Mouse (Mus musculus) limb, embryonic 11.5 days (tissue): ENCODE results near the gene Bicdl1. TPM values are rescaled to one million over a fixed set of nuclear protein-coding genes. Genes with fewer than 3 reads are reported as not detected.

ENCODE experiments used
- ATAC-seq: fragments of 200-750 bp; cut with Nextera tagmentation; 2 replicates; pipeline ENCODE4 v1.8.0; 2017; ENCODE audit warnings: low read depth; ENCODE audit not compliant: insufficient number of reproducible peaks, low FRiP score, low TSS enrichment
- DNase-seq: peaks from one replicate; pipeline ENCODE4 v3.0.0-alpha.2; 2015; ENCODE audit warnings: low spot score
- H3K27ac ChIP-seq: fragments of 300-500 bp; sonication (generic); replicated peaks from 2 replicates; pipeline ENCODE4 v1.5.1; 2014; ENCODE audit warnings: low read depth, mild to moderate bottlenecking, low read length
- H3K27me3 ChIP-seq: fragments of 300-500 bp; sonication (generic); 2 replicates; pipeline ENCODE4 v1.6.1; 2014; ENCODE audit warnings: mild to moderate bottlenecking, low read length, mixed read lengths; ENCODE audit not compliant: control insufficient read depth, insufficient read depth
- H3K36me3 ChIP-seq: fragments of 300-500 bp; sonication (generic); 2 replicates; pipeline ENCODE4 v1.6.1; 2014; ENCODE audit warnings: mild to moderate bottlenecking, low read length, moderate library complexity, mixed read lengths; ENCODE audit not compliant: control insufficient read depth, insufficient read depth
- H3K4me1 ChIP-seq: fragments of 300-500 bp; sonication (generic); 2 replicates; pipeline ENCODE4 v1.6.1; 2014; ENCODE audit warnings: low read length, mixed read lengths; ENCODE audit not compliant: control insufficient read depth, insufficient read depth
- H3K4me2 ChIP-seq: fragments of 300-500 bp; sonication (generic); 2 replicates; pipeline ENCODE4 v1.6.1; 2014; ENCODE audit warnings: low read depth, mild to moderate bottlenecking, moderate library complexity; ENCODE audit not compliant: severe bottlenecking
- H3K4me3 ChIP-seq: fragments of 300-500 bp; sonication (generic); 2 replicates; pipeline ENCODE4 v1.5.1; 2014; ENCODE audit warnings: low read depth, low read length
- H3K9ac ChIP-seq: fragments of 300-500 bp; sonication (generic); 2 replicates; pipeline ENCODE4 v1.6.1; 2014; ENCODE audit warnings: mild to moderate bottlenecking, low read length
- H3K9me3 ChIP-seq: fragments of 300-500 bp; sonication (generic); 2 replicates; pipeline ENCODE4 v1.6.1; 2016; ENCODE audit warnings: low read length; ENCODE audit not compliant: control insufficient read depth
- WGBS: fragments of 180-500 bp; shearing (Covaris S2); extraction: QIAGEN DNeasy Blood & Tissue Kit; methylation state at CpG from one replicate; pipeline ENCODE4 v1.1.7; 2014; 5-methylcytosine and 5-hydroxymethylcytosine counted together
- polyA plus RNA-seq: library from polyadenylated mRNA; unstranded; fragments of >200 nt; fragmentation: Nextera tagmentation; extraction: Ambion mirVana; gene quantifications from 2 replicates; pipeline ENCODE4 v1.2.1, GENCODE M21; 2014

Gene Bicdl1
- polyA plus RNA-seq, 1 experiment from 2014 or later = 6.9 TPM

DNA sequence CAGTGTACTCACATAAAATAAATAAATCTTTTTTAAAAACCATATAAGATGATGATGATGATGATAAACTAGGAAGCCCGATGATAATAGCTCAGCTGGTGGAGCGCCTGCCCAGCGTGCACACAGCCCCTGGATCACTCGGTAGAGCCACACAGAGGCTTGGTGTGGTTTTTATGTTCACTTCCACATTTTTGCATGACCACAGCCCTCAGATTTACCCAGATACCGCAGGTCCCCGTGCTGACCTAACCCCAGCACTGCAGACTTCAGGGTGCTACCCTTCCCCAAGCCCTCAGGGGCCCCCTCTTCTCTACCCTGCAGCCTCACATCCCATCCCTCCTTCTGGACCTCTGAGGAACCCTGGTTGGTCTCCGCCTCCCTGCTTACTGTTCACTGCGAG lies 103.3 kb downstream of the Bicdl1 start:
- Histone ChIP-seq H3K4me2 (no peak overlapping the region), H3K27ac (no peak overlapping the region), H3K4me3 (no peak overlapping the region), H3K36me3 (no peaks in the 10 kb centered on the region; the same call in 1 of the 2 replicates), H3K9me3 (no peaks in the 10 kb centered on the region), H3K4me1 (peaks cover 10% of the 10 kb centered on the region), H3K27me3 (no peaks in the 10 kb centered on the region), H3K9ac (no peak overlapping the region)
- 72% methylated on average over 8 of the region's 8 CpGs for WGBS
- DNase-seq (no peak), ATAC-seq (no peak)

GRCm38 (mm10) chr5:115626237-115626886 lies 105.1 kb downstream of the Bicdl1 start:
- Histone ChIP-seq H3K27me3 (no peaks in the 10 kb centered on the region), H3K4me2 (no peak overlapping the region), H3K4me3 (no peak overlapping the region), H3K9ac (no peak overlapping the region; the same call in 1 of the 2 replicates), H3K4me1 (peaks cover 2% of the 10 kb centered on the region; the same call in 1 of the 2 replicates), H3K27ac (no peak overlapping the region), H3K9me3 (no peaks in the 10 kb centered on the region), H3K36me3 (peaks cover 2% of the 10 kb centered on the region; the same call in 1 of the 2 replicates)
- WGBS = 86% methylated on average over 10 of the region's 10 CpGs
- ATAC-seq = no peak
- DNase-seq = no peak

- Histone ChIP-seq H3K4me3 (no peak overlapping the region), H3K4me1 (no peaks in the 10 kb centered on the region), H3K9me3 (no peaks in the 10 kb centered on the region), H3K4me2 (no peak overlapping the region), H3K27me3 (no peaks in the 10 kb centered on the region), H3K27ac (no peak overlapping the region), H3K36me3 (peaks cover 14% of the 10 kb centered on the region), H3K9ac (no peak overlapping the region)
- no peak for ATAC-seq
- no peak for DNase-seq
- 86% methylated on average over 9 of the region's 9 CpGs for WGBS
Observed at GRCm38 (mm10) chr5:115623694-115624440, 107.6 kb downstream of the Bicdl1 start.

DNA sequence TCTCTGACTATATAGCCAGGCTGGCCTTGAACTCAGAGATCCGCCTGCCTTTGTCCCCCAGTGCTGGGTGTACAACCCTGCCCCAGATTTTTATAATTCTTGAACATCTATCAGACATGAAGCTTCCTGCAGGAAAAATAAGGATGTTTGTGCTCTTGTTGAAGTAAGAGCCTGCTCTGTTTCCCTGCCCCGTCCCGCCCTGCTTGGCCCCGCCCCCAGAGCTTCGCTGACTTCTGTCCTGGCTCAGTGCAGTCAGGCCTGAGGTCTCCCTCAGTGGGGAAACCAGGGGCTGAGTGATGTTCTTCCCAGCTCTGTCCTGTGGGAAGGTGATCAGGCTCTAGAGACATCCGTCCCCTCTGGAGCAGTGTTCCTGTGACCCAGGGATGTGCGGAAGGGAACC lies 108.7 kb downstream of the Bicdl1 start:
- Histone ChIP-seq H3K4me1 (no peaks in the 10 kb centered on the region), H3K9ac (no peak overlapping the region), H3K9me3 (no peaks in the 10 kb centered on the region), H3K27me3 (no peaks in the 10 kb centered on the region), H3K27ac (no peak overlapping the region), H3K4me3 (no peak overlapping the region), H3K36me3 (peaks cover 20% of the 10 kb centered on the region), H3K4me2 (no peak overlapping the region)
- 90% methylated on average over 7 of the region's 7 CpGs for WGBS
- ATAC-seq (no peak), DNase-seq (no peak)

DNA sequence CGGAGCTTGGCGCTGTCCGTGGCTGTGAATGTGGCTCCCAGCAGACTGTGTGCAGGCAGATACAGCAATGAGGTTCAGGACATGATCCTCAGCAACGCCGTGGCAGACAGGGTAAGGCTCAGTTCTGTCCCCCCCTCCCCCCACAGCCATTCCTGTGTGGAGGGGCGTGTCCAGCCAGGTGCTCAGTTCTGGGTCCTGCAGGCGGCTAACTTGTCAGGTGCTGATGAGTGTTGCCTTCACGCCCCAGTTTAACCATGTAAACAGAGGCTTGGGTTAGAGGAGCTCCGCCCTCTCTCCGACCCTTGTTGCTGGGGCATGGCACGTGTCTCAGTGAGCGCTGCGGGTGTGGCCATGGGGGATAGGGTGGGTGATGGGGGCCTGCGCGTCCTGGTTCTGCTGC lies 111.7 kb downstream of the Bicdl1 start:
- no peak for DNase-seq
- ATAC-seq = no peak
- Histone ChIP-seq H3K4me1 (no peaks in the 10 kb centered on the region), H3K27ac (no peak overlapping the region), H3K9ac (no peak overlapping the region), H3K27me3 (no peaks in the 10 kb centered on the region), H3K36me3 (peaks cover 45% of the 10 kb centered on the region), H3K4me3 (no peak overlapping the region), H3K9me3 (no peaks in the 10 kb centered on the region), H3K4me2 (no peak overlapping the region)
- 93% methylated on average over 15 of the region's 15 CpGs for WGBS

DNA sequence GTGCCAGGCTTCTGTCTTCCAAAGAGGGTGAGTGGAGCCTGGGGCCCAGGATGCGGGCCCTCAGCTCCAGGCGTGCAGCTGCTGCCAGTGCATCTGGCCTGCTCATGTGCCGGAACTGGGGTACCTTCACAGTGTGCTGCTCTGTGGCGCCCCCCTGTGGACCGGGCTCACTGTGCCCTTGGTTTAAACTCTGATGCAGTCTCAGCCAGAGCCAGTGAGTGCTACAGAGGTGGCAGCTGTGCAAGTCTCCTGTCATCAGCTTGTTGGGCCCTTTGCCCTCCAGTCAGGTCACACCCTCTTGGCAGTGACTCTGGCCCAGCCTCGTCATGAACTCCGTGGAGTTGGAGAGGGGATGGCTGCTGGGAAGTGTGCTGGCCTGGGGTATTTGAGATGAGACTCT lies 116.5 kb downstream of the Bicdl1 start:
- Histone ChIP-seq H3K4me1 (no peaks in the 10 kb centered on the region), H3K9me3 (no peaks in the 10 kb centered on the region), H3K27me3 (no peaks in the 10 kb centered on the region), H3K9ac (no peak overlapping the region), H3K27ac (no peak overlapping the region), H3K36me3 (peaks cover 69% of the 10 kb centered on the region), H3K4me3 (no peak overlapping the region), H3K4me2 (no peak overlapping the region)
- WGBS = 82% methylated on average over 7 of the region's 7 CpGs
- ATAC-seq (no peak), DNase-seq (peak; percentile 65)

DNA sequence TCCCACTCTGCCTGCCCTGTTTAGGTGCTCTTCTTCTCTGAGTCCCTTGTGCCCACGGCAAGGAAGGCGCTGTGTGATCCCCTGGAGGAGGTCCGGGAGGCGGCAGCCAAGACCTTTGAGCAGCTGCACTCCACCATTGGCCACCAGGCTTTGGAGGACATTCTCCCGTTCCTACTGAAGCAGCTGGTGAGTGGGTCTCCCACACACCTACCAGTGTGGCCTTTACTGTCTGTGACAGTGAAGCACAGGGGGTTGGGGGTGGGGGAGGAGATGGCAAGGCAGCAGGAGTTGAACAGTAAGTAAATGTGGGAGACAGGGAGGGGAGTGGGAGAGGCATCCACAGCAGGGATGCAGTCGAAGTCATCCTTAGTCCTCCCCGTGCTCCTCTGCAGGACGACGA lies 118.1 kb downstream of the Bicdl1 start:
- DNase-seq = no peak
- Histone ChIP-seq H3K4me2 (no peak overlapping the region), H3K36me3 (peaks cover 69% of the 10 kb centered on the region), H3K9ac (no peak overlapping the region), H3K4me1 (no peaks in the 10 kb centered on the region), H3K4me3 (no peak overlapping the region), H3K9me3 (no peaks in the 10 kb centered on the region), H3K27ac (no peak overlapping the region), H3K27me3 (no peaks in the 10 kb centered on the region)
- 91% methylated on average over 9 of the region's 9 CpGs for WGBS
- no peak for ATAC-seq

DNA sequence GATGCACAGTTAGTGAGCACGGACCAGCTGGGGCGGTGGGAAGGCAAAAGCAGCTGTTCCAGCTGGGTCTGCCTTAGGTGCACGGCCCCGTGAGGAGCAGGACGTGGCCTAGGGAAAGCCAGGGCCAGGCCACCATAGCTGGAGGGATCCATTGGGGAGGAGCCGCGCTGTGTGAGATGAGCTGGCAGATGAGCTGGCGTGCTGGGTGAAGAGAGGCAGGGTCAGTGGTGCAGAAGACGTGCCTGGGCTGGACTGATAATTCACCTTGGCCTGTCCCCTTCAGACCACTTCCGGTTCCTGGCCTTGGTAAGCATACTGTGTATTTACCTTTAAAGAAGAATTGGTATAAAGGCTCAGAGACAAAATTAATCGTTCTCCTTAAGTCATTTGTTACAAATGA lies 119.9 kb downstream of the Bicdl1 start:
- Histone ChIP-seq H3K9ac (no peak overlapping the region), H3K9me3 (no peaks in the 10 kb centered on the region), H3K4me1 (no peaks in the 10 kb centered on the region), H3K27ac (no peak overlapping the region), H3K4me3 (no peak overlapping the region), H3K27me3 (no peaks in the 10 kb centered on the region), H3K36me3 (peaks cover 64% of the 10 kb centered on the region), H3K4me2 (no peak overlapping the region)
- no peak for ATAC-seq
- 94% methylated on average over 11 of the region's 11 CpGs for WGBS
- DNase-seq = no peak
